Mouse (Mus musculus): ENCODE measurements around the gene Hist1h2br.

Gene Hist1h2br

DNA sequence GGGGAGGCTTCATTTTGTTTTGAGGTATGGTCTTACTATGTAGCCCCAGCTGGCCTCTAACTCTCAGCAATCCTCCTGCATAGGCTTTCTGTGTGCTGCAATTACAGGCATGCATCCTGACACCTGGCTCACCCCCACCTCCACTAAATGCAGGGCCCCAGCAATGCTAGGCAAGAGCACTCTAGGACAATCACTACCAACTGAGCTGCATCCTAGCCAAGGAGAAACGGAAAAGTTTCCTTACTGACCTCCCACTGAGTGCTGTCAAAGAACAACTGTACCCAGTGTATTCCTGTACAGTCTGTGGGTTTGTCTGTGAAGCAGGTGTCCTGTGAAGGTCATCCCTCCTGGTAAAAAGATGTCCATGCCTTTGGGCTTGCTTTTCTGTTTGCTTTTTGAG is 17.2 kb downstream of the Hist1h2br start:
- WGBS = 69% methylated on average over 1 of the region's 1 CpGs

DNA sequence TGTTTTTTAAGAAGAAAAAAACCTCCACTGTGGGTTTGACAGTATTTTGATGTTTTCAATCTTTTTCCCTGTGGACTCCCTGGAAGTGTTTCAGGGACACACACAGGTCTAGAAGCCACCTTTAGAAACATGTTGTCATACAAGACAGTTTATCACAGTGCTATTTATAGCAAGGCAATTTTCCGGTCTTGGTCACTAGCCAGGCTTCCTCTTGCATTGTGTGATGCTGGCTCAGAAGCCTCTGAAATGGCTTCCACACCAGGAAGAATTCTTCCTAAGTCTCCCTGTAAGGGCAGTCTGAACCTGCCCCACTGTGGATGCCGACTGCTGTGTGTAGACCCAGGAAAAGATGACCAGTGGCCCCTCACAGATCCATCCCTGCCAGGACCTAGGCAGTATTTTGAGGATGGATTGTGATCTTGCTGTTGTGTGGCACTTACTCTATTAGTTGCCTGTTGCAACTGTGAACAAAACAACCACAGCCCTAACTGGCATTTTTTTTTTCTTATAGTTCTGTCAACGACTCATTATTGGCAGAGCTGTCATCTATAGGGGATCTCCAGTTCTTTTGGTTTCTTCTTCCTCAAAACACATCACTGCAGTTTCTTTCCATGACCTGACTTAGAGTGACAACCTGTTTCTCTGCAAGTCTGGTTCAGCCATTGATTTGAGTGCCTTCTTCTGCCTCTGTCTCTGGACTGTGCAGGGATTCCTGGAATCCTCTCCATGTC is 18.8 kb downstream of the Hist1h2br start:
- 56% methylated on average over 3 of the region's 3 CpGs for WGBS

DNA sequence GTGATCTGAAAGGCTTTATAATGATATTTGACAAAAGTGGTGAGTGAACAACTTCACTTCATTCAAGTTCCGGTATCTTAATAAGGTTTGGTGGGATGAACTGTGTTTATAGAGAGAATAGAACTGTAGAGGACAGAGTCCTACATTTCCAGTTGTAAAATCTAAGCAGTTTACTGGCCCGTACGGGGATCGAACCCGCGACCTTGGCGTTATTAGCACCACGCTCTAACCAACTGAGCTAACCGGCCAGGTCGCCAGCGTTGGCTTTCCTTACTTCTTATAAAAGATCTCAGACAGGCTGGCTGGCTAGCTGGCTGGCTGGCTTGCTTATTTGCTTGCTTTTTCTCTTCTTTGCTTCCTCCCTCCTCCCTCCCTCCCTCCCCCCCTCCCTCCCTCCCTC is 21.6 kb downstream of the Hist1h2br start:
- 8% methylated on average over 11 of the region's 11 CpGs for WGBS

DNA sequence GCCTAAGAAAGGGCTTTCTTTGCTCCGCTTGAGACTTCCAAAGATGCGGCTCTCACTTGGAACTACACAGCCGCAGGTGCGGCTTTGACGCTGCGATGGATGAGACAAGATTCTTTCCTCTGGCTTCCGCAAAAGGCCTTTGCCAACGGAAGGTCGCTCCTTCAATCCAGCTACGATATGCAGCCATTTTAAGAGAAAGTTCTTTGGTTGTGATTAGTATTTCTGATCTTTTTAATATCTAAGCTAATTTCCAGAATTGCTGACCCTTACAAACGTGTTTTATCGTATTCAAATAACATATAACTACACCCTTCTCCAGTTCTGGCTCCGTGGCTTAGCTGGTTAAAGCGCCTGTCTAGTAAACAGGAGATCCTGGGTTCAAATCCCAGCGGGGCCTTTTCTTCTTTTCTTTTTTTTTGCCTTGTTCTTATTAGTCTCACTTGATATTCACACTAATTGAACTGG is 22.2 kb downstream of the Hist1h2br start:
- WGBS = 6% methylated on average over 15 of the region's 15 CpGs

DNA sequence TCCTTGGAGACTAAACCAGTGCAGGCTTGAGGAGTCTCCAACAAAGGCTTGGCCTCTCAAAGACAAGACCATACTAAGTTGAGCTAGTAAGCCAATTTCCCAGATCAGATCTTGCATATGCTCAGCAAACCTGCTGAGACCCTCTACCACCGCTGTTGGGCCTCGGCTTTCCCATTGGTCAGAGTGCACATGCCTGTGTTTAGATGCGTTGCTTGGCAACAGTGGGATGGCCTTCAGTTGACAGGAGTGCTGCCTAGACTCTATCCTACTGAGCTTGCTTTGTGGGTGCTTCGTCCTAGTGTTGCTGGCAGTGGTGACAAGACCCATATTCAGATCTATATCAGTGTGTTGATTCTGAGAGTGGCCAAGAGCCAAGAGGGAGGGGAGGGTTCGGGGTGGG is 28.1 kb downstream of the Hist1h2br start:
- 36% methylated on average over 5 of the region's 5 CpGs for WGBS

DNA sequence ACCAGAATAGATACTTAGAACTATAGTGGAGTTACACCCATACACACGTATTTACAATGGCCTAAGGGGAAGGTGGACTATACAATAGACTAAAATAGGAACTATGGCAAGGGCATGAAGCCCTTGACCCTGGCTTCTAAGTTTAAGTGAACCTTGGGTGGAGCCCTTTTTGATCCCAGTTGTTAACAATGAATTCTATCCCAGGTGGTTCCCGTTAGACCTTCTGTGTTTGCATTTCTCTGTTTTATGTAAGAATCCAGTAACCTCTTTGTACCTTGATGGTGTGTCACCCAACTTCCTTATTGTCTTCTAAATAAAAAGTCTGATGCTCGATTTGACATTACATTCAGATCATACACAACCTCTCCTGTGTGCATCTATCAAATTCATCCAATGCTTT is 32.0 kb downstream of the Hist1h2br start:
- WGBS = 76% methylated on average over 3 of the region's 3 CpGs

DNA sequence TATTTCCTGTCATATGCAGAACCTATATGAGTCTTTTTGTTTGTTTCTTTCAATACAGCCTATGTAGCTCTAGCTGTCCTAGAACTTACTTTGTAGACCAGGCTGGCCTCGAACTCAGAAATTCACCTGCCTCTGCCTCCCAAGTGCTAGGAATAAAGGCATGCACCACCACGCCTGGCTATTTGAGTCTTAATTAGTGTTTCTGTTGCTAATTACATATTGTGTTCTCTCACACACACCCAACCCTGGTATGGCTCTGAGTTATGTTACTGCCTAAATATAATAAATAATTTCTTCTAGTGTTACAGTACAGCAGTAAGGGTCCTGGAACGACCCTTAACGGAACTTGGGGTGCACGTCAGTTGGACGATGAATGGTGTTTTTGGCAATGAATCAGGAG is 47.2 kb downstream of the Hist1h2br start:
- 80% methylated on average over 6 of the region's 6 CpGs for WGBS

DNA sequence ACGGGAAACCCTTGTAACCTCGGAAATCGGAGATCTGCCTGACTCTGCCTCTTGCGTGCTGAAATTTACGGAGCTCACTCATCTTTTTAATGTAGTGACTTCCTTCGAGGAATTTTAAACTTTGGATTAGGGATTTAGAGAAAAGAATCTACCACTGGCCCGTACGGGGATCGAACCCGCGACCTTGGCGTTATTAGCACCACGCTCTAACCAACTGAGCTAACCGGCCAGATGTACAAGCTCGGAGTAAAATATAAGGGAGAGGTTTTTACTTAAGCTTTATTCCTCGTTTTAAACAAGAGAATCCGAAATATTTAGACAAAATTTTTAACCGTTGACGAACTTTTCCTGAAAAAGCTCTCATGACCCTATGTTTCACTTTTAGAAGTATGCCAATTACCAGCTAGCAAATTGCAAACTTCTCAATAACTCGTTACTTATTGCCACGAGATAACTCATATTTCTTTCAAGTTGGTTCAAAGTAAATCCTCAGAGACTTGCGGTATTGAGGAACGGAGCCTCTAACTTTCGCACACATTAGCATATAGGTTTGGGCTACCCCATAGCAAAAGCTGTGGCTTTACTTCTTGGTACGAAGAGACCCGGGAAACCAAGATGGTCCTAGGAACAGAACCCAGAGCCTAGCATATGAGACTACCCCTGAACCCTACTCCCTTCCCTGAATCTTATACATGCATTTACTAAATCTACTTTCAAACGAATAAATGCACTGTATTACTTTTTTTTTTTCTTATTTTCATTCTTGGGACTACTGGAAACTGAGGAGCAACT is 48.5 kb downstream of the Hist1h2br start:
- 7% methylated on average over 27 of the region's 27 CpGs for WGBS

DNA sequence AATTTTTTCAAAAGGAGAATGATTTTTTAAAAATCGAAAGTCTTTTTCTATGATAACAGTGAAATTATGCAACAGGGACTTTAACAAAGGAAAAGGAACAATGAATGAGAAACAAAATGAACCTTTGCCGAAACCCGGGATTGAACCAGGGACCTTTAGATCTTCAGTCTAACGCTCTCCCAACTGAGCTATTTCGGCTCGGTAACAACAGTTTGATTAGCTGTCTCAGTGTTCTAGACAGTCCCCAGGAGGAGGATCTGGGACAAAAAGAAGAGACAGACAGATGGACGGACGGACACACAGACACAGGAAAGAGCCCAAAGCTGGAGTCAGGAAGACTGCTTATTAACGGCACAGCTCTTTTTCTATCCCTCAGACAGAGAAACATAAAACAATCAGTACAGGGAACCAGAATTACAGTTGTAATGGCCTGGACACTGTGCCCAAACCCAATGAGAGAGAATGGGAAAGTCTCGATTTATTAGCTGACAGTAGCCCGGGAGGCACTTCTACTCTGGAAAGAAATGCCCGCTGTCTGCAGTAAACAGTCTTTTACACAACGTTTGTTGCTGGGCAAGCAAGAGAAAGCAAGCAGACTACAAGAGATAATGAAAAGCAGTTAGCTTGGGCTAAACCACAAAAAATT is 49.3 kb downstream of the Hist1h2br start:
- WGBS = 5% methylated on average over 13 of the region's 13 CpGs

DNA sequence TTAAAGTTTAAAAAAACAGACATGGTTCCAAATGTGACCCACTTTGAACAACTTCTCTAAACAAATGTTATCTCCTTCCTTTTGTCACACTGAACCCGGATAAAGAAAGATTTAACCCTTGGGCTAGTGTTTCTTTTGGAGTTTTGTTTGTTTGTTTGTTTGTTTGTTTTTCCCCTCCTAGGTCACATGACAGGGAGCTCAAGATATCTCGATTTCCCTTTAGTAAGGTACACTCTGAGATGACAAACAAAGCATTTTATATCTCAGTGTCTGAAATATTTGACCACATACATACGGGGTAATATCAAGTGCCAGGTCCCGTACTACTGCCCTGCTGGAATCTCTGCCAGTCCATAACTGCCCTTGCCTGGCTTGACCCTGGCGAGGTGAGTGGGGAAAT is 49.9 kb downstream of the Hist1h2br start:
- 50% methylated on average over 5 of the region's 5 CpGs for WGBS

DNA sequence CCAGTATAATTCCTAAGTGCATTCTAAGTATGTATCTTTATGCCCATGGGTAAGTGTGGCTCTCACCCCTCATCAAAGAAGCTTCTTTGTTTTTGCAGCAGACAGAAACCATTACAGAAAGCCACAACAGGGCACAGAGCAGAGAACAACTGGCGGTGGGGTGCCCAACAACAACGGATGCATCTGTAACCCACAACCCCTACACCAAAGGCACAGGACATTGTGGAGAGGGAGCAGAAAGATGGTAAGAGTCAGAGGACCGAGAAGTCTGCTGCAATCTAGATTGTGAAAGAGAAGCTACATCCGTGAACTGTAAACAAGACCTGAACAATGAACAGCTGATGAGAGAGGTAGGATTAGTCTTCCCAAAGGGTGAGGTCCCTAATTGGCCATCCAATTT is 51.0 kb downstream of the Hist1h2br start:
- WGBS = 84% methylated on average over 4 of the region's 4 CpGs

All from cerebral cortex, adult 2 months (tissue).